Mouse (Mus musculus) layer of hippocampus, postnatal 36 days (tissue): Measurements from ENCODE around the gene Mcrip2. TPM values are rescaled to one million over a fixed set of nuclear protein-coding genes. Genes with fewer than 3 reads are reported as not detected.
A peak's percentile ranks its signal among the peaks of the same experiment; 100 is the strongest.

Experiments
- DNase-seq, 2 experiments: peaks; one replicate each; pipeline ENCODE4 v3.0.0; 2022
- total RNA-seq, 2 experiments: library from RNA; stranded (reverse); gene quantifications; 2 replicates each; pipeline ENCODE4 v1.2.3; 2021

Gene Mcrip2
- total RNA-seq, 2 experiments from 2014 or later = 25.4 to 28.9 TPM

GRCm38 (mm10) chr17:25863681-25864080 lies 4.9 kb downstream of the Mcrip2 start:
- no peak for DNase-seq

- no peak for DNase-seq
Measured at GRCm38 (mm10) chr17:25861704-25862612, 6.6 kb downstream of the Mcrip2 start.

DNA sequence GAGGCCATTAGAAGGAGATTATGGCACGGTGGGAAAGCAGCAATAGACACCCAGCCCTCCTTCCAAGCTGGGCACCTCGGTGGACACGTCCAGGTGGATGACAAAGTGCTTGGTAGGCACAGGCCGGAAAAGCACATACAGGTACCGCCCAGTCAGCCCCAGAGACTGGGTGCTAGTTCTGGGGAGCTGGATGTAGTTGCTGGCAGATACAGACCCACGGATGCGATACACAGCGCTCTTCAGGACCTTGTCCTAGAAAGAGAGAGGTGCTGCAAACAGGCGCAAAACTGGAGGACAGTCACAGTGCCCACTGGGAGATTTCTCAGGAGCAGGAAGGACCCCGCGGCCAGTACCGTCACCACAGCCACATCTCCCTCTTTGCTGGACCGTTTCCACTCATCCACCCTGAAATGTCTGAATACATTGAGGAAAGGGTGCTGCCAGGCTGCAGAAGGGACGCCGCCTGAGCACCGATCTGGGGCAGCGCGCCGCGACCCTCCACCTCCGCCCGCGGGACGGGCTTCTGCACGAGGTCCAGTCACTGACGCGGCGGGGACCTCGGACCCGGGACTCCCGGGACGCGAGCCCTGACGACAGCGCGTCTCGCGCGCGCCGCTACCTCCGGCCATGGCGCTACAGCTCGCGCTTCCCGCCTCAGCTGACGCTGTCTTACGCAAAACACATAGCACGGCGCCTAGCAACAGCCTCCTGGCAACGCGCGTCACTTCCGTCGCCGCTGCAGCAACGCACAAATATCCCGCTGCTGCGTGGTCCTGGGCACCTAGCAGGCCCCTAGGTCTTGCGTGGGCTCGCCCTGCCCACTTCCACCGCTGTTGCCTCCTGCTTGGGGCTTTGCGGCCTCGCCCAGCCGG lies 7.5 kb downstream of the Mcrip2 start, which contains the start of gene Wdr90:
Wdr90 (minus strand) TSS at position 670 of the 872 bp plus-strand sequence.
- DNase-seq = peak; percentile 92 to 94

DNA sequence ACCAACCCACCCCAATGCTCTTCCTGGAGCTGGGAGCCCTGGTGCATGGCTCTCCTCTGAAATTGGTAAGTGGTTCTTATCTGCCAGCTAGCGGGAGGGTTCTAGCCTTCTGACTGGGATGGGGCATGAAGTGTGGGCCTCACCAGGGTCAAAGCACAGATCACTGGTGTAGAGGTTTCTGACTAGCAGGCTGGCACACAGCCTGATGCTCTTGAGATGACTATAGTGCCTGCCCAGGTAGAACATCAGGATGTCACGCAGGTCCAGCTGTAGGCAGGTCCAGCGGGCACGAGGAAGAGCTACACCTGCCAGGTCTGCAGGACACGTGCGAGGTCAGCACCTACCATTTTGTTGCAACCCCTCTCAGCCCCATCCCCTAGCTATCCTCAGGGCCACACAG lies 8.3 kb downstream of the Mcrip2 start:
- DNase-seq = no peak

DNA sequence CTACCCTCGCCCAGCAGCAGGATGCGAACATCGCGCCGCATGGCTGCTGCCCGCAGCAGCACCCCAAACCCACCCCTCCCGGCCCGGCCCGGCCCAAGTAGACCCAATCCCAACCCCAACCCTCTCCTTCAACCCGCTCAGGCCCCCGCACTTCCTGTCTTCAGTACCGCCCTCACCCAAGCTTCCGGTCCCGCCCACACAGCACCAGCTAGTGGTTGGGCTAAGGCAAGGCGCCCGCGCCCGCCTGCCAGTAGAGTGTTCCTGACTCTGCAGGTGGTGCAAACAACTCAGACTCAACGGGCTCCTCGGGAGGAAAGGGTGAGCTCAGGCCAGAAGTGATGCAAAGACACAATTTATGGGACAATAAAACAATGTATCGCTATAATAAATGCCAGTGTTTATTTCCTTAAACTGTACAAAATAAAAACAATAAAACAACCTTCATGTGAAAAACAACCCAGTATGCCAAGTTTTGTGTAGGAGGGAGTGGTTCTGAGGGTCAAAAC lies 24.1 kb downstream of the Mcrip2 start, which contains the start of gene Rhot2:
Rhot2 (minus strand) TSS at position 456 of the 506 bp plus-strand sequence.
- peak; percentile 92 to 95 for DNase-seq

GRCm38 (mm10) chr17:25843636-25844395 lies 24.7 kb downstream of the Mcrip2 start:
- no peak for DNase-seq

DNA sequence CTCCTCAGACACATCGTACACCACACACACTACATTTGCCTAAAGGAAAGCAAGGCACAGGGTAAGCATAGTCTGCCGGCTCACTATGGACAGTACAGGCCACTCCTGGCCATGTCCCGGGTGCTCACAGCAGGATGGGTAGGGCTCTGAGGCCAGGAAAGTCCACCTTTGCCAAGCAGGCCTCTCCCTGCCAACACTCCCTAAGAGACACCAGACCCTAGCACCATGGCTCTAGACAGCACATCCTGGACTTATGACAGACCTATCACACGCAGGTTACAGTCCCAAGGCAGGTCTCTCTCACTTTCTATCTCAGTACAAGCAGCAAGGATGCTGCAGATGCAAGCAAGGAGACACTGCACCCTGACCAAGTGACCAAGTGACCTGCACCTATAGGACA lies 25.4 kb downstream of the Mcrip2 start:
- no peak for DNase-seq

GRCm38 (mm10) chr17:25842509-25842908 lies 26.1 kb downstream of the Mcrip2 start:
- no peak for DNase-seq

GRCm38 (mm10) chr17:25841117-25841880 lies 27.3 kb downstream of the Mcrip2 start, which contains the start of gene Gm20683:
TSS of gene Gm20683 (minus strand) at chr17:25841763.
- no peak for DNase-seq

GRCm38 (mm10) chr17:25840519-25840918 lies 28.0 kb downstream of the Mcrip2 start:
- no peak for DNase-seq

DNA sequence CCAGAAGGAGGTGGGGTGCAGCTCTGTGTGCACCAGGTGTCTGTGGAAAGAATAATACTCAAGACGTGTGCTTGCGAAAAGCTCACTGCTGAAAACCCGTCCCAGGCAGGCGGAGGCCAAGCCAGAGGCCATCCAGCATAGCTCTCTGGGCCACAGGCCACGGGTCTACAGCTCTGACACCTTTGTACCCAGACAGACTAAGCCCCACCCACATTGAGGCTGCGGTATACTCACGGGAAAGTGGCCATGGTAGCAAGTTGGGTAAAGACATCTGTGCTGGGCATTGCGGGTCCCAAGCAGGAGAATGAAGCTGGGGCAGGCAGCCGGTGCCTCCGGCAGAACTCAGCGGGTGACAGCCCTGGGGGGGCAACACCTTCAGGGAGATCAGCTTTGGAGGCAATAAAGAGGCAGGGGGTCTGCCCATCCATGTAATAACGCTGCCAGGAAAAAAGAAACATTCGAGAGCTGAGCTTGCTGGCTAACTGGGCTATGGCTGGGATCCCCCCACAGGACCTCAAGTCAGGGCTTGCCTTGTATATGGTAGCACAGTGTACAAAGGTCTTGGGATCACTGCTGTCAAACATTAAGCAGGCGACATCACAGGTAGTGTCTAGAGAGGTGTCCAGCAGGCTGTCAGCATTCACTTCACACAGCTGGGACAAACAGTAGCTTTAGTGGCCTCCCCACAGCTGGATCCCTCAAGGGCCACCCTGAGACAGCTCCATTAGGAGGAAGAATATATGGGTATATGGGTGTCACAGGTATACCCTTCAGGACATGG lies 28.9 kb downstream of the Mcrip2 start:
- no peak for DNase-seq

DNA sequence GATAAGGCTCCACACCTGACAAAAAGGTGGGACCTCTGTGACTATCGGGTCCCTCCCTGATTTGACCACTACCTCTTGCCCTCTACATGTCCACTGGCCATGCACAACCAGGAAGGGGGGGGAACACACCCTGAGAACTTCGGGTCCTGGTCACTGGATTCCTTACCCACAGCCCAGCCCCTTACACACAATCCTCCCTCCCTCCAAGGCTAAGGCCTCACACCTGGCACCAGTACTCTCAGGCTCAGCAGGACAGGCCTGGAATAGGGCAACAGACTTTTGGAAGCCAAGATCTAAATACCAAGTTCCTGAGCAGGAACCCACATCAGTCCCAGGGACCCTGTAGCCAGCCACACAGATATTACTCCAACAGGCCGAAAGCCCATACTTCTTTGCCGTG lies 29.7 kb downstream of the Mcrip2 start:
- DNase-seq = no peak

DNA sequence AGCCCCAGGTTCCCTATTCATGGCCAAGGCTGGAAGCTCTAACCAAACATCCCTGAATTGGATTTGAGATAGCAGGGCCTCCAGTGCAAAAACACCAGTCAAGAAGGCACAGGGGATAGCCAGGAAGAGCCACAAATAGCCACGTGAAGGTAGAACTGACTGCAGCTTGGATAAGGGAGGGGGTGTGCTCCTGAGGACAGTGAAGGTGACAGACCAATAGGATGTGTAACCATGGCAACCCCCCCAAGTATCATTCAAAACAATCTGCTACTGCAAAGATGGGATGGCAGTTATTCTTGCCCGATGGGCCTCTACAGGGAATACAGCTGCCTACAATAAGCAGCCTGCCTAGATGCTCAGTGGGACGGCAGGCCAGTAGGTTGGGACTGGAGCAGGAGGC lies 31.0 kb downstream of the Mcrip2 start:
- no peak for DNase-seq

- peak; percentile 84 for DNase-seq
Measured at GRCm38 (mm10) chr17:25837076-25837410, 31.5 kb downstream of the Mcrip2 start, which contains the start of gene Rhbdl1. TSS of gene Rhbdl1 (minus strand) at chr17:25837295.

- no peak for DNase-seq
Measured at GRCm38 (mm10) chr17:25836397-25837075, 32.0 kb downstream of the Mcrip2 start.

DNA sequence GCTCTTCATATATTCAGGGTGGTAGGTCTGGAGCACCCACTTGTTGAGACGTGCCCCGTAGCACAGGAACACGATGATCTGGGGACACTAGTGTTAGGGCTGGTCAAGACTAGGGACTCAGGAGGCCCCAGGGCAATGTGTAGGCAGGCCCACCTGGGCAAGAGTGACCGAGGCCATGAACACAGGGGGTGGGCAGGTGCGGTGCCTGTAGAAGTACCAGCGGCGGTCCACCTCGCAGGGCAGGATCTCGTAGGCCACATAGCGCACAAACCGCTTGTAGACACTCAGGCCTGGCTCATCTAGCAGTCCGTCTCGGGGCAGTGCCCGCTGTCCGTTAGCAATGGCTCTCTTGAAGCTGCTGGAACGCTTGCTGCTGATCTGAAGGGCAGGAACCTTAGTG lies 32.7 kb downstream of the Mcrip2 start:
- no peak for DNase-seq

DNA sequence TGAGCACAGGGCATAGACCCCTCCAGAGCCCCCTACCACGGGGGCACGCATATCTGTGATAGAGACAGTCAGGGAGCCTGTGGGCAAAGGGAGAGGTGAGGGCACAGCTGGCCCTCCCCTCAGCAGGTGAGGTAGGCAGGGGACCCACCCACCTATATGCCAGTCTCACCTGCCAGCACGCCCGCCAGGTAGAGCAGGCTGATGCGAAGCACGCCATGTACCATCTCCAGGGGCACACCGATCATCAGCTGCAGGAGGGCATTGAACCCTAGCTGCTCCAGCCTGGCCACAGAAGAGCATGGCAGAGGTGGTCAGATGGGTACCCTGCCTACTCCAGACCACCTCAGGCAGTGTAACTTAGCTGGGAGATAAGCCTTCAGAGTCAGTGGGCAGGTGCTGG lies 33.3 kb downstream of the Mcrip2 start:
- no peak for DNase-seq

DNA sequence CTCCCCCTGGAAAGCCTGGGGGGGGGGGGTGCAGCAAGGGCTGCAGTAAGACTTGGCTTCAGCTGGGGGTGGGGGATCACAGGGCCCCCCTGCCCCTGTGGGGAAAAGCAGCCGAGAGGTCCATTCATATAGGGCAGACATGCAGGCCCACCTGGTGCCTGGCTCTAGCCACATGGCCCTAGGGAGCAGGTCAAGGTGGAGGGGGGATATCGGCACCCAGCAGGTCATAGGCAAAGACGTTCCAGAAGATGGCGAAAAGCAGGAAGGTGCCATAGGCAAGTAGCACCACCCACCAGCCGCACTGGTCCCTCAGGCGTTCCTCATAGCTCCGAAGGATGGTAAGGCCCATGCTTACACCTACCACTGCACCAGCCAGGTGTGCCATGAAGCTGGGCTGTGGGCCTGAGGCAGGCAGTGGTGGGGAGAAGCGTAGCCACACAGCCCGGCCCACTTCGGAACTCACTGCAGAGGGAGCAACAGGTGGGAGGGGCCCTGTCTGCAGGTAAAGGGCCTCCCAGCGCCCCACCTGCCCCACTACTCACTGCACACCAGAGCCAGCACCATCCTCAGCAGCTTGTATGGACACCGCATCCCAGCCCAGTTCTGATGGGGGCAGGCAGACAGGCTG lies 33.9 kb downstream of the Mcrip2 start:
- no peak for DNase-seq

GRCm38 (mm10) chr17:25833961-25834594 lies 34.5 kb downstream of the Mcrip2 start:
- DNase-seq = no peak
